11 mouse cellular contexts compared by ENCODE assay signal in genomic region chr7:81554369-81554768, GRCm38 (mm10). TPM values are rescaled to one million over a fixed set of nuclear protein-coding genes. Genes with fewer than 3 reads are reported as not detected.
DNase-seq lines count a peak whose midpoint lies in the region; ATAC-seq and TF ChIP-seq lines count a peak whose summit lies in the region.
"Had no signal": no experiment of that assay in that cellular context is flagged by ENCODE, and none has a peak within 500 bp of the region (broad histone marks: within the 10 kb centered on the region; RNA-seq: fewer than 3 reads in every experiment).

No protein-coding gene starts in this region.

- H3K27me3 ChIP-seq in hindbrain, postnatal 0 days (ENCODE audit: insufficient read depth, low read length), result no peaks in the 10 kb centered on the region
- H3K27me3 ChIP-seq in splenic B cell, adult 2 months (ENCODE audit: control insufficient read depth, insufficient read depth, low read length, poor library complexity, severe bottlenecking), result no peaks in the 10 kb centered on the region
- H3K27me3 ChIP-seq: embryonic facial prominence, embryonic 12.5 days had no signal

- H3K27ac ChIP-seq in hindbrain, postnatal 0 days, result no peak overlapping the region
- H3K27ac ChIP-seq: embryonic facial prominence, embryonic 12.5 days had no signal

- no peak for ATAC-seq in hindbrain, postnatal 0 days

- no peaks in the 10 kb centered on the region for H3K9me3 ChIP-seq in hindbrain, postnatal 0 days (ENCODE audit: low read length)
- H3K9me3 ChIP-seq: embryonic facial prominence, embryonic 12.5 days had no signal

- no peaks in the 10 kb centered on the region for H3K36me3 ChIP-seq in hindbrain, postnatal 0 days (ENCODE audit: insufficient read depth, low read length)
- H3K36me3 ChIP-seq in splenic B cell, adult 2 months (ENCODE audit: control insufficient read depth, insufficient read depth, low read length, poor library complexity, severe bottlenecking), result no peaks in the 10 kb centered on the region
- H3K36me3 ChIP-seq: embryonic facial prominence, embryonic 12.5 days had no signal

- peak; percentile 69 for DNase-seq in heart, postnatal 4 days
- no peak for DNase-seq in heart, adult 8-10 months (ENCODE audit: low spot score)
- DNase-seq in urinary bladder, postnatal 14 days (ENCODE audit: low spot score), result peak; percentile 22
- no peak for DNase-seq in urinary bladder, adult 2 months (ENCODE audit: low spot score)
- DNase-seq in hindbrain, postnatal 0 days (ENCODE audit: low spot score), result peak; percentile 65
- DNase-seq in splenic B cell, adult 2 months (ENCODE audit: low read depth, low spot score), result peak; percentile 34
- DNase-seq in urinary bladder, postnatal 36 days (ENCODE audit: low spot score in 2 of 2), result no peak
- DNase-seq in urinary bladder, postnatal 25 days (ENCODE audit: low spot score), result no peak

- H3K4me2 ChIP-seq in hindbrain, postnatal 0 days (ENCODE audit: low read depth, low read length), result no peak overlapping the region
- H3K4me2 ChIP-seq: embryonic facial prominence, embryonic 12.5 days had no signal

- no peak overlapping the region for H3K9ac ChIP-seq in hindbrain, postnatal 0 days (replicated peaks; ENCODE audit: low read length)
- H3K9ac ChIP-seq: embryonic facial prominence, embryonic 12.5 days had no signal

- 72% methylated on average over 2 of the region's 2 CpGs for WGBS in hindbrain, postnatal 0 days

- no peak overlapping the region for H3K4me3 ChIP-seq in hindbrain, postnatal 0 days (ENCODE audit: low read length)
- H3K4me3 ChIP-seq: embryonic facial prominence, embryonic 12.5 days had no signal

- peak; percentile 76 for TF ChIP-seq CTCF in hindbrain, postnatal 0 days (IDR thresholded peaks at IDR 0.05; ENCODE audit: low read depth)

- H3K4me1 ChIP-seq in hindbrain, postnatal 0 days (ENCODE audit: insufficient read depth, low read length), result no peaks in the 10 kb centered on the region
- H3K4me1 ChIP-seq: embryonic facial prominence, embryonic 12.5 days had no signal

RNA-seq across cellular contexts. Expression of gene Fsd2, which starts 12.4 kb away (rescaled TPM):
- total RNA-seq in heart, postnatal 4 days (2021), result 100 to 1,000 TPM; 199 to 200 TPM
- 100 to 1,000 TPM; 349 to 382 (median 364) TPM for total RNA-seq in heart, adult 8-10 months (2022)
- 0.29 and 0.33 TPM in 2 replicates for polyA plus RNA-seq in urinary bladder, adult 2 months (2012; rRNA removed)
- 0.18 and 0.31 TPM in 2 replicates for total RNA-seq in hindbrain, postnatal 0 days (2014; rRNA removed)
- 0.05 and 0.08 TPM in 2 replicates for polyA plus RNA-seq in hindbrain, postnatal 0 days (2015; fragmentation: Nextera tagmentation; extraction: Ambion mirVana)

RNA-seq across cellular contexts. Expression of gene Whamm, which starts 16.7 kb away (rescaled TPM):
- 1 to 10 TPM; 8.3 to 8.4 TPM for total RNA-seq in heart, postnatal 4 days (2021)
- 10 to 100 TPM in 1 of 4 experiments, 1 to 10 TPM in 3; 7.8 to 10.2 (median 8.4) TPM for total RNA-seq in heart, adult 8-10 months (2022)
- polyA plus RNA-seq in urinary bladder, adult 2 months (2012; rRNA removed), result 18.0 and 19.4 TPM in 2 replicates
- total RNA-seq in hindbrain, postnatal 0 days (2014; rRNA removed), result 5.1 and 6.2 TPM in 2 replicates
- 6.9 and 7.0 TPM in 2 replicates for polyA plus RNA-seq in hindbrain, postnatal 0 days (2015; fragmentation: Nextera tagmentation; extraction: Ambion mirVana)

RNA-seq across cellular contexts. Expression of gene BC048679, which starts 56.3 kb away (rescaled TPM):
- total RNA-seq in heart, postnatal 4 days (2021), result not detected
- under 1 TPM in 1 of 4 experiments, not detected in 3; 0.80 TPM for total RNA-seq in heart, adult 8-10 months (2022)
- not detected in 2 replicates for polyA plus RNA-seq in urinary bladder, adult 2 months (2012; rRNA removed)
- total RNA-seq in hindbrain, postnatal 0 days (2014; rRNA removed), result not detected in 2 replicates
- not detected in 2 replicates for polyA plus RNA-seq in hindbrain, postnatal 0 days (2015; fragmentation: Nextera tagmentation; extraction: Ambion mirVana)
- polyA plus RNA-seq: embryonic facial prominence, embryonic 12.5 days; limb, embryonic 14.5 days; stomach, embryonic 14.5 days had no signal

Comparison
In these comparisons a context has a peak if more than half of its experiments do, and no peak if none do; other contexts are left out.
1. DNase-seq: peak in heart, postnatal 4 days (single experiment), urinary bladder, postnatal 14 days (single experiment), hindbrain, postnatal 0 days (single experiment) and splenic B cell, adult 2 months (single experiment); none in heart, adult 8-10 months (single experiment), urinary bladder, adult 2 months (single experiment), urinary bladder, postnatal 36 days (0 of 2) and urinary bladder, postnatal 25 days (single experiment).
2. RNA of gene Fsd2, which starts 12.4 kb away (total RNA-seq): 349 to 382 TPM in heart, adult 8-10 months and 199 to 200 TPM in heart, postnatal 4 days; 0.18 to 0.31 TPM in hindbrain, postnatal 0 days; every median in the first group is over 100 times any median in the second.